Mouse (Mus musculus): ENCODE data around the gene Slc25a39. TPM values are rescaled to one million over a fixed set of nuclear protein-coding genes. Genes with fewer than 3 reads are reported as not detected.

Slc25a39 gene
- polyA plus RNA-seq, 1 experiment: 407 TPM

- Histone ChIP-seq H3K36me3 (ENCODE audit: control insufficient read depth, insufficient read depth, low read length) (peaks cover 6% of the 10 kb centered on the region; the same call in 1 of the 2 replicates), H3K27me3 (ENCODE audit: control insufficient read depth, insufficient read depth, low read length) (0 out of 2 replicates have a peak, but pooled peaks cover 2% of the 10 kb centered on the region), H3K4me3 (ENCODE audit: extremely low read depth, insufficient read depth, insufficient read length) (peak overlapping the region; percentile 57; the same call in 1 of the 2 replicates), H3K27ac (ENCODE audit: insufficient read depth, low read length) (peak overlapping the region; percentile 93), H3K4me1 (ENCODE audit: control insufficient read depth, insufficient read depth, insufficient read length) (peaks cover 24% of the 10 kb centered on the region)
- TF ChIP-seq POLR2A (IDR thresholded peaks at IDR 0.05; ENCODE audit: low read depth, low read length) (no peak), CTCF (IDR thresholded peaks at IDR 0.05; ENCODE audit: extremely low read depth, insufficient read depth, insufficient read length, insufficient replicate concordance) (no peak)
- 42% methylated on average over 6 of the region's 6 CpGs for WGBS
- no peak for DNase-seq (ENCODE audit: low read depth in 1 of 2, low spot score in 2 of 2)
Observed at GRCm38 (mm10) chr11:102432896-102433295, 25.1 kb upstream of the Slc25a39 start.

- H3K4me1 ChIP-seq (ENCODE audit: control insufficient read depth, insufficient read depth, insufficient read length): peaks cover 19% of the 10 kb centered on the region; the same call in 1 of the 2 replicates
- DNase-seq (ENCODE audit: low read depth in 1 of 2, low spot score in 2 of 2): peak; percentile 76 to 78
- no peaks in the 10 kb centered on the region for H3K27me3 ChIP-seq (ENCODE audit: control insufficient read depth, insufficient read depth, low read length)
- no peak for TF ChIP-seq CTCF (IDR thresholded peaks at IDR 0.05; ENCODE audit: extremely low read depth, insufficient read depth, insufficient read length, insufficient replicate concordance)
- TF ChIP-seq POLR2A (IDR thresholded peaks at IDR 0.05; ENCODE audit: low read depth, low read length): no peak
- H3K4me3 ChIP-seq (ENCODE audit: extremely low read depth, insufficient read depth, insufficient read length): peak overlapping the region; percentile 57; the same call in 1 of the 2 replicates
- H3K36me3 ChIP-seq (ENCODE audit: control insufficient read depth, insufficient read depth, low read length): peaks cover 6% of the 10 kb centered on the region; the same call in 1 of the 2 replicates
- peak overlapping the region; percentile 93 for H3K27ac ChIP-seq (ENCODE audit: insufficient read depth, low read length)
- 4% methylated on average over 16 of the region's 16 CpGs for WGBS
Observed at GRCm38 (mm10) chr11:102432115-102432843, 24.5 kb upstream of the Slc25a39 start.

GRCm38 (mm10) chr11:102431728-102432114, 24.0 kb upstream of the Slc25a39 start:
- no peak for DNase-seq (ENCODE audit: low read depth in 1 of 2, low spot score in 2 of 2)
- 28% methylated on average over 3 of the region's 3 CpGs for WGBS
- TF ChIP-seq POLR2A (IDR thresholded peaks at IDR 0.05; ENCODE audit: low read depth, low read length) (no peak), CTCF (IDR thresholded peaks at IDR 0.05; ENCODE audit: extremely low read depth, insufficient read depth, insufficient read length, insufficient replicate concordance) (no peak)
- peaks cover 6% of the 10 kb centered on the region; the same call in 1 of the 2 replicates for H3K36me3 ChIP-seq (ENCODE audit: control insufficient read depth, insufficient read depth, low read length)
- peak overlapping the region; percentile 93 for H3K27ac ChIP-seq (ENCODE audit: insufficient read depth, low read length)
- H3K4me3 ChIP-seq (ENCODE audit: extremely low read depth, insufficient read depth, insufficient read length): 0 out of 2 replicates have a peak overlapping the region, but pooled peaks have one; percentile 10
- H3K27me3 ChIP-seq (ENCODE audit: control insufficient read depth, insufficient read depth, low read length): no peaks in the 10 kb centered on the region
- H3K4me1 ChIP-seq (ENCODE audit: control insufficient read depth, insufficient read depth, insufficient read length): peaks cover 19% of the 10 kb centered on the region; the same call in 1 of the 2 replicates

- no peaks in the 10 kb centered on the region for H3K27me3 ChIP-seq (ENCODE audit: control insufficient read depth, insufficient read depth, low read length)
- under 1% methylated on average over 7 of the region's 7 CpGs for WGBS
- TF ChIP-seq POLR2A (IDR thresholded peaks at IDR 0.05; ENCODE audit: low read depth, low read length) (no peak), CTCF (IDR thresholded peaks at IDR 0.05; ENCODE audit: extremely low read depth, insufficient read depth, insufficient read length, insufficient replicate concordance) (peak; percentile 39; the same call in 1 of the 2 replicates)
- H3K4me1 ChIP-seq (ENCODE audit: control insufficient read depth, insufficient read depth, insufficient read length): peaks cover 19% of the 10 kb centered on the region; the same call in 1 of the 2 replicates
- peak overlapping the region; percentile 62 for H3K27ac ChIP-seq (ENCODE audit: insufficient read depth, low read length)
- DNase-seq (ENCODE audit: low read depth in 1 of 2, low spot score in 2 of 2): peak in 1 of 2 experiments; percentile 83
- peaks cover 4% of the 10 kb centered on the region; the same call in 1 of the 2 replicates for H3K36me3 ChIP-seq (ENCODE audit: control insufficient read depth, insufficient read depth, low read length)
- peak overlapping the region; percentile 66 for H3K4me3 ChIP-seq (ENCODE audit: extremely low read depth, insufficient read depth, insufficient read length)
Observed at GRCm38 (mm10) chr11:102431018-102431645, 23.4 kb upstream of the Slc25a39 start.

- Histone ChIP-seq H3K4me1 (ENCODE audit: control insufficient read depth, insufficient read depth, insufficient read length) (peaks cover 19% of the 10 kb centered on the region; the same call in 1 of the 2 replicates), H3K4me3 (ENCODE audit: extremely low read depth, insufficient read depth, insufficient read length) (peak within 1 kb of the TSS; percentile 66), H3K27me3 (ENCODE audit: control insufficient read depth, insufficient read depth, low read length) (no peaks in the 10 kb centered on the region), H3K27ac (ENCODE audit: insufficient read depth, low read length) (peak within 1 kb of the TSS; percentile 62), H3K36me3 (ENCODE audit: control insufficient read depth, insufficient read depth, low read length) (no peaks in the 10 kb centered on the region)
- WGBS: 1% methylated on average over 29 of the region's 29 CpGs
- TF ChIP-seq POLR2A (IDR thresholded peaks at IDR 0.05; ENCODE audit: low read depth, low read length): peak; percentile 10; the same call in 1 of the 2 replicates
- TF ChIP-seq CTCF (IDR thresholded peaks at IDR 0.05; ENCODE audit: extremely low read depth, insufficient read depth, insufficient read length, insufficient replicate concordance): no peak
- DNase-seq (ENCODE audit: low read depth in 1 of 2, low spot score in 2 of 2): peak in 1 of 2 experiments; percentile 73
Observed at GRCm38 (mm10) chr11:102430121-102431017, 22.6 kb upstream of the Slc25a39 start, which contains the start of gene Grn. Gene Grn (plus strand): TSS chr11:102430315.

- Histone ChIP-seq H3K4me1 (ENCODE audit: control insufficient read depth, insufficient read depth, insufficient read length) (peaks cover 19% of the 10 kb centered on the region; the same call in 1 of the 2 replicates), H3K27ac (ENCODE audit: insufficient read depth, low read length) (0 out of 2 replicates have a peak overlapping the region, but pooled peaks have one; percentile 24), H3K36me3 (ENCODE audit: control insufficient read depth, insufficient read depth, low read length) (no peaks in the 10 kb centered on the region), H3K4me3 (ENCODE audit: extremely low read depth, insufficient read depth, insufficient read length) (no peak overlapping the region), H3K27me3 (ENCODE audit: control insufficient read depth, insufficient read depth, low read length) (no peaks in the 10 kb centered on the region)
- no peak for TF ChIP-seq POLR2A (IDR thresholded peaks at IDR 0.05; ENCODE audit: low read depth, low read length)
- no peak for TF ChIP-seq CTCF (IDR thresholded peaks at IDR 0.05; ENCODE audit: extremely low read depth, insufficient read depth, insufficient read length, insufficient replicate concordance)
- no peak for DNase-seq (ENCODE audit: low read depth in 1 of 2, low spot score in 2 of 2)
- 30% methylated on average over 3 of the region's 3 CpGs for WGBS
Observed at GRCm38 (mm10) chr11:102429551-102429950, 21.8 kb upstream of the Slc25a39 start.
